Mouse (Mus musculus): ENCODE measurements around the gene Ptp4a2.
"Not testable (repeated sequence)": the region's sequence is repeated elsewhere in the genome, so short reads cannot be mapped to it uniquely, and the experiment has no call there.

Gene Ptp4a2

DNA sequence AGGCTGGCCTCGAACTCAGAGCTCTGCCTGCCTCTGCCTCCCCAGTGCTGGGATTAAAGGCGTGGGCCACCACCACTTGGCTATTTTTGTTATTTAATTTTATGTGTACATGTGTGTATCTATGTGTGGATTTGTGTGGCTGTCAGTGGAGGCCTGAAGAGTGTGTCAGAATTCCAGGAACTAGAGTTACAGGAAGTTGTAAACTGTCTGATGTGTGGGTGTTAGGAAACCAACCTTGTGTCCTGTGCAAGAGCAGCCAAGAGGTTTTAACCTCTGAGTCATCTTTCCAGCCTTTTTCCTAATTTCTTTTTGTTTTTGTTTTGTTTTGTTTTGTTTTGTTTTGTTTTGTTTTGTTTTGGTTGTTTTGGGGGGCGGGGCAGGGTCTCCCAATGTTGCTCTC is 83.8 kb downstream of the Ptp4a2 start:
- no peak for DNase-seq

DNA sequence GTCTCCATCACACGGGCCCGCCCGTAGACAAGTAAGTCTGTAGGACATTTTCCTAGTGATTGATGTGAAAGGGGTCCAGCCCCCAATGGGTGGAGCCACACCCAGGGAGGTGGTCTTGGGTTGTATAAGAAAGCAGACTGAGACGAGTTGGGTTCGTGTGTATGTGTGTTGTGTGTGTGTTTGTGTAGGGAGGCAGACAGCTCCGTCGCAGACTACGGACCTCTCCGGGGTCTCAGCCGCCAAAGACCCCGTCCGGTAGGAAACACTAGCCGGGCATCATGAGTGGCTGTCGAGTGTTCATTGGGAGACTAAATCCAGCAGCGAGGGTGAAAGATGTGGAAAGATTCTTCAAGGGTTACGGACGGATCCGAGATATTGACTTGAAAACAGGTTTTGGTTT is 87.8 kb downstream of the Ptp4a2 start:
- DNase-seq = not testable (repeated sequence)

Data from kidney, postnatal 10 days (tissue).